Mouse (Mus musculus): ENCODE measurements at regions not wholly inside any gene's neighbourhood (a gene's known extent, or its start where the extent isn't known, plus 50 kb on each side); places are given as distances from the start of the nearest gene placed in this dataset.

GRCm38 (mm10) chr14:54014628-54015027 lies 239.3 kb downstream of the Dad1 start:
- TF ChIP-seq EP300 (IDR thresholded peaks at IDR 0.05) = no peak
- no peak for TF ChIP-seq CTCF (IDR thresholded peaks at IDR 0.05)

Measured in lung, postnatal 0 days (tissue).